Mouse (Mus musculus): Measurements from ENCODE around the gene Ccnd2. TPM values are rescaled to one million over a fixed set of nuclear protein-coding genes. Genes with fewer than 3 reads are reported as not detected.

The Ccnd2 gene
- total and polyA plus RNA-seq, 2 experiments from 2014 or later = 31.1 to 383 TPM

- ATAC-seq (ENCODE audit: insufficient read depth, low read depth) = peak; percentile 68
- H3K9ac ChIP-seq (replicated peaks; ENCODE audit: low read depth, low read length) = peak overlapping the region; percentile 91
- H3K27me3 ChIP-seq (ENCODE audit: control insufficient read depth, insufficient read depth, low read length) = 0 out of 2 replicates have a peak, but pooled peaks cover 3% of the 10 kb centered on the region
- H3K4me2 ChIP-seq (ENCODE audit: low read depth, low read length) = peak overlapping the region; percentile 95
- H3K9me3 ChIP-seq (replicated peaks; ENCODE audit: control insufficient read depth, low read length) = no peaks in the 10 kb centered on the region
- peak overlapping the region; percentile 89 for H3K27ac ChIP-seq (ENCODE audit: low read depth)
- H3K4me1 ChIP-seq (ENCODE audit: control insufficient read depth, insufficient read depth) = peaks cover 32% of the 10 kb centered on the region
- H3K4me3 ChIP-seq (ENCODE audit: low read depth, low read length) = peak overlapping the region; percentile 77
- WGBS = under 1% methylated on average over 33 of the region's 34 CpGs
- TF ChIP-seq EP300 (IDR thresholded peaks at IDR 0.05; ENCODE audit: low read depth) (no peak), CTCF (IDR thresholded peaks at IDR 0.05; ENCODE audit: low read depth) (no peak)
- H3K36me3 ChIP-seq (replicated peaks; ENCODE audit: control insufficient read depth, insufficient read depth, low read length) = peaks cover 2% of the 10 kb centered on the region
- peak; percentile 95 for DNase-seq (ENCODE audit: low spot score)
These were observed 1.1 kb downstream of the Ccnd2 start for GRCm38 (mm10) chr6:127150663-127151564.

- Histone ChIP-seq H3K36me3 (replicated peaks; ENCODE audit: control insufficient read depth, insufficient read depth, low read length) (peaks cover 10% of the 10 kb centered on the region), H3K4me3 (ENCODE audit: low read depth, low read length) (peak overlapping the region; percentile 77), H3K4me2 (ENCODE audit: low read depth, low read length) (peak overlapping the region; percentile 95), H3K4me1 (ENCODE audit: control insufficient read depth, insufficient read depth) (peaks cover 32% of the 10 kb centered on the region), H3K9ac (replicated peaks; ENCODE audit: low read depth, low read length) (peak overlapping the region; percentile 91), H3K9me3 (replicated peaks; ENCODE audit: control insufficient read depth, low read length) (no peaks in the 10 kb centered on the region), H3K27ac (ENCODE audit: low read depth) (peak overlapping the region; percentile 89), H3K27me3 (ENCODE audit: control insufficient read depth, insufficient read depth, low read length) (no peaks in the 10 kb centered on the region)
- under 1% methylated on average over 38 of the region's 38 CpGs for WGBS
- TF ChIP-seq EP300 (IDR thresholded peaks at IDR 0.05; ENCODE audit: low read depth) = no peak
- TF ChIP-seq CTCF (IDR thresholded peaks at IDR 0.05; ENCODE audit: low read depth) = no peak
- ATAC-seq (ENCODE audit: insufficient read depth, low read depth) (0 out of 2 replicates have a peak, but pooled peaks have one; percentile 2), DNase-seq (ENCODE audit: low spot score) (peak; percentile 40)
These were observed 1.9 kb downstream of the Ccnd2 start for GRCm38 (mm10) chr6:127149944-127150662.

GRCm38 (mm10) chr6:127149303-127149943, 2.6 kb downstream of the Ccnd2 start:
- peak overlapping the region; percentile 89 for H3K27ac ChIP-seq (ENCODE audit: low read depth)
- H3K9ac ChIP-seq (replicated peaks; ENCODE audit: low read depth, low read length) = peak overlapping the region; percentile 91
- DNase-seq (ENCODE audit: low spot score) = peak; percentile 37
- H3K27me3 ChIP-seq (ENCODE audit: control insufficient read depth, insufficient read depth, low read length) = no peaks in the 10 kb centered on the region
- no peak for ATAC-seq (ENCODE audit: insufficient read depth, low read depth)
- H3K9me3 ChIP-seq (replicated peaks; ENCODE audit: control insufficient read depth, low read length) = no peaks in the 10 kb centered on the region
- peak overlapping the region; percentile 95 for H3K4me2 ChIP-seq (ENCODE audit: low read depth, low read length)
- TF ChIP-seq CTCF (IDR thresholded peaks at IDR 0.05; ENCODE audit: low read depth) = no peak
- TF ChIP-seq EP300 (IDR thresholded peaks at IDR 0.05; ENCODE audit: low read depth) = 0 out of 2 replicates have a peak, but pooled peaks have one; percentile 19
- H3K4me3 ChIP-seq (ENCODE audit: low read depth, low read length) = peak overlapping the region; percentile 77
- WGBS = under 1% methylated on average over 30 of the region's 30 CpGs
- H3K36me3 ChIP-seq (replicated peaks; ENCODE audit: control insufficient read depth, insufficient read depth, low read length) = peaks cover 12% of the 10 kb centered on the region
- peaks cover 31% of the 10 kb centered on the region for H3K4me1 ChIP-seq (ENCODE audit: control insufficient read depth, insufficient read depth)

GRCm38 (mm10) chr6:127148526-127149302, 3.3 kb downstream of the Ccnd2 start:
- peak; percentile 41 for DNase-seq (ENCODE audit: low spot score)
- WGBS = 14% methylated on average over 20 of the region's 20 CpGs
- peaks cover 24% of the 10 kb centered on the region for H3K4me1 ChIP-seq (ENCODE audit: control insufficient read depth, insufficient read depth)

More at GRCm38 (mm10) chr6:127148526-127149302, 3.3 kb downstream of the Ccnd2 start:
- peak overlapping the region; percentile 95 for H3K4me2 ChIP-seq (ENCODE audit: low read depth, low read length)
- H3K36me3 ChIP-seq (replicated peaks; ENCODE audit: control insufficient read depth, insufficient read depth, low read length) = peaks cover 17% of the 10 kb centered on the region
- no peaks in the 10 kb centered on the region for H3K27me3 ChIP-seq (ENCODE audit: control insufficient read depth, insufficient read depth, low read length)
- H3K9ac ChIP-seq (replicated peaks; ENCODE audit: low read depth, low read length) = peak overlapping the region; percentile 91
- no peaks in the 10 kb centered on the region for H3K9me3 ChIP-seq (replicated peaks; ENCODE audit: control insufficient read depth, low read length)
- TF ChIP-seq CTCF (IDR thresholded peaks at IDR 0.05; ENCODE audit: low read depth) (no peak), EP300 (IDR thresholded peaks at IDR 0.05; ENCODE audit: low read depth) (no peak)
- no peak for ATAC-seq (ENCODE audit: insufficient read depth, low read depth)
- peak overlapping the region; percentile 77 for H3K4me3 ChIP-seq (ENCODE audit: low read depth, low read length)
- peak overlapping the region; percentile 89 for H3K27ac ChIP-seq (ENCODE audit: low read depth)

Data from heart, postnatal 0 days (tissue).